Mouse (Mus musculus): ENCODE results near the gene Arv1.

Gene Arv1

GRCm38 (mm10) chr8:124721862-124722515 lies at the start of gene Arv1, which contains the start of gene Ttc13:
Gene Arv1 (plus strand): TSS chr8:124722139.
Gene Ttc13 (minus strand): TSS chr8:124721983.
- DNase-seq (ENCODE audit: low read depth, low spot score), result peak; percentile 94

- no peak for DNase-seq (ENCODE audit: low read depth, low spot score)
Measured at GRCm38 (mm10) chr8:124672345-124672744, 49.6 kb upstream of the Arv1 start.

GRCm38 (mm10) chr8:124676661-124677060 lies 45.3 kb upstream of the Arv1 start:
- DNase-seq (ENCODE audit: low read depth, low spot score), result no peak

- DNase-seq (ENCODE audit: low read depth, low spot score), result no peak
Measured at GRCm38 (mm10) chr8:124677078-124677477, 44.9 kb upstream of the Arv1 start.

- DNase-seq (ENCODE audit: low read depth, low spot score), result peak; percentile 85
Measured at GRCm38 (mm10) chr8:124677486-124677885, 44.5 kb upstream of the Arv1 start.

- DNase-seq (ENCODE audit: low read depth, low spot score), result no peak
Measured at GRCm38 (mm10) chr8:124678246-124678645, 43.7 kb upstream of the Arv1 start.

GRCm38 (mm10) chr8:124681077-124681791 lies 40.7 kb upstream of the Arv1 start:
- no peak for DNase-seq (ENCODE audit: low read depth, low spot score)

- no peak for DNase-seq (ENCODE audit: low read depth, low spot score)
Measured at GRCm38 (mm10) chr8:124681792-124682157, 40.2 kb upstream of the Arv1 start.

- no peak for DNase-seq (ENCODE audit: low read depth, low spot score)
Measured at GRCm38 (mm10) chr8:124682218-124682617, 39.7 kb upstream of the Arv1 start.

GRCm38 (mm10) chr8:124688899-124689298 lies 33.0 kb upstream of the Arv1 start:
- no peak for DNase-seq (ENCODE audit: low read depth, low spot score)

- no peak for DNase-seq (ENCODE audit: low read depth, low spot score)
Measured at GRCm38 (mm10) chr8:124691706-124692105, 30.2 kb upstream of the Arv1 start.

- DNase-seq (ENCODE audit: low read depth, low spot score), result no peak
Measured at GRCm38 (mm10) chr8:124695424-124696100, 26.4 kb upstream of the Arv1 start.

GRCm38 (mm10) chr8:124700271-124700670 lies 21.7 kb upstream of the Arv1 start:
- no peak for DNase-seq (ENCODE audit: low read depth, low spot score)

- DNase-seq (ENCODE audit: low read depth, low spot score), result no peak
Measured at GRCm38 (mm10) chr8:124701023-124701422, 20.9 kb upstream of the Arv1 start.

GRCm38 (mm10) chr8:124702183-124702582 lies 19.8 kb upstream of the Arv1 start:
- DNase-seq (ENCODE audit: low read depth, low spot score), result no peak

- no peak for DNase-seq (ENCODE audit: low read depth, low spot score)
Measured at GRCm38 (mm10) chr8:124703526-124703925, 18.4 kb upstream of the Arv1 start.

- DNase-seq (ENCODE audit: low read depth, low spot score), result no peak
Measured at GRCm38 (mm10) chr8:124704376-124704775, 17.6 kb upstream of the Arv1 start.

GRCm38 (mm10) chr8:124705823-124706222 lies 16.1 kb upstream of the Arv1 start:
- DNase-seq (ENCODE audit: low read depth, low spot score), result no peak

- DNase-seq (ENCODE audit: low read depth, low spot score), result no peak
Measured at GRCm38 (mm10) chr8:124713207-124713606, 8.7 kb upstream of the Arv1 start.

GRCm38 (mm10) chr8:124715736-124716135 lies 6.2 kb upstream of the Arv1 start:
- DNase-seq (ENCODE audit: low read depth, low spot score), result no peak

GRCm38 (mm10) chr8:124720133-124720532 lies 1.8 kb upstream of the Arv1 start:
- DNase-seq (ENCODE audit: low read depth, low spot score), result no peak

All from brain, embryonic 18.5 days (tissue).